Mouse (Mus musculus): ENCODE measurements around the gene Plcb4.

The Plcb4 gene

DNA sequence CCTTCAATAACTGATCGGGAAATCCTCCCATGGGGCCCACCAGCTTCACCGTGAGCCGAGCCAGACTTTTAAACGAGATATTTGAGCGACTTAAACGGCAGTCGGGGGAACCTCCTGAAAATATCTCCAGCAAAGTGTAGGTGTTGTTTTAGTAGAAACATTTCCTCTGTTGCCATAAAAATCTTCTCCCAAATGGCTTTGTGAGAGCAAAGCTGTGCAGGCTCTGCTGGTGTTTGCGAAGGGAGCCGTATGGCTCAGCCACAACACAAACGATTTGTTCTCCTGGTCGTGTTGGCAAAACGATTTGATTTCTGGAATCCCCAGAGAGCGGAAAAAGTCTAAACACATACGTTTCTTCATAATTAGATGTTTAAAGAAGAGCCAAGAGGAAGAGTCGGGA, 90.8 kb downstream of the Plcb4 start:
- intact Hi-C loops (cut with DNase I) = loop anchor here (10.0 kb wide), 1 partner anchor 315 kb away; no protein-coding TSS in a partner anchor

DNA sequence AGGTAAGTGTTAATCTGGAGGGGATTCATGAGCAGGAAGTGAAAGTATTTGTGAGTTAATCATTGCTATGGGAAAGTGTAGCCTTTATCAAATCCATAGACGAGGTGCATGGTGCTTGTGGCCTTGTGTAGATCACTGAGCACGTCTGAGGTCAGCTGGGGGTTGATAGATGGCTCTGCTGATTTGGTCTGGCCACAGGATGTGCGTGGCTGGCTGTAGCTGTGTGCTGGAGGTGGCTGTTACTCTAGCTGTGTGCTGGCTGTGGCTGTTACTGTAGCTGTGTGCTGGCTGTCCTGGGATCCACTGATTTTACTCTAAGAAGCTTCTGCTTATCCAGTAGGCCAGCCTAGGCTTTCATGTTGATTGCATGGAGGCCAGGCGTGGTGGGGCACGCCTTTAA, 91.9 kb downstream of the Plcb4 start:
- intact Hi-C loops (cut with DNase I) = no loop called here

DNA sequence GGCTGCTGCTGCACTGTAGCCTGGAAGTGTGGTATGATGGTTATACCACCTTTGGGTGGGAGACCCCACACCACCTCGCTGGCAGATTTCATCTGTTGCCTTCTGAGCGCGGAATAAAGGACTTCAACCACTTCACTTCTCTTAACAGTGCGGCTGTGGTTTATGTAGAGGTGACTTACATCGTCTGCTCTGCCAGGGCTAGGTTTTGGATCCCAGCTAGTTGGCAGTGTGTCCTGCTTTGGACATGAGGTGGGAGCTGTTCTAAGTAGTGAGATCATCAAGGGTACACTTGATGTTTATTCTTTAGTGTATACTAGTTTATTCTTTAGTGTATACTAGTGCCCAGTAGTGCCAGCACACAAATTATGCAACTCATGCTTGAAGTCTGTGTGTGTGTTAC, 97.0 kb downstream of the Plcb4 start:
- intact Hi-C loops (cut with DNase I) = no loop called here

DNA sequence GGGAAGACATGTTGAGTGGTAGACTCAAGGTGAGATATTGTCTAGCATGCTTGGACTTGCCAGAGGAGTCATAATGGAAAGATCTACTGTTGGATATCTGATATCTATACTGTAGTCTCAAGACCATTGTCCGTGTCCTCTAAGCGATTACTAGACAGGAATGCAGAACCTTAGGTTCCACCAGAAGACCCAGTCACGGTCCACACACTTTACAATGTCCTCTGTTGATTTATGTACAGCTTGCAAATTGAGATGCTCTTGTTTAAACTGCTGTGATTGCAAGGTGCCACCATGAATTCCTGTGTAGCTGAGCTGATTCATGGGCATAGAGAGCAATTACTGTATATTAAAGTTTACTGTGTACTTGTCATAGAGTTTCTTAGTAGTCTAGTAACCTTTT, 98.7 kb downstream of the Plcb4 start:
- intact Hi-C loops (cut with DNase I) = no loop called here

DNA sequence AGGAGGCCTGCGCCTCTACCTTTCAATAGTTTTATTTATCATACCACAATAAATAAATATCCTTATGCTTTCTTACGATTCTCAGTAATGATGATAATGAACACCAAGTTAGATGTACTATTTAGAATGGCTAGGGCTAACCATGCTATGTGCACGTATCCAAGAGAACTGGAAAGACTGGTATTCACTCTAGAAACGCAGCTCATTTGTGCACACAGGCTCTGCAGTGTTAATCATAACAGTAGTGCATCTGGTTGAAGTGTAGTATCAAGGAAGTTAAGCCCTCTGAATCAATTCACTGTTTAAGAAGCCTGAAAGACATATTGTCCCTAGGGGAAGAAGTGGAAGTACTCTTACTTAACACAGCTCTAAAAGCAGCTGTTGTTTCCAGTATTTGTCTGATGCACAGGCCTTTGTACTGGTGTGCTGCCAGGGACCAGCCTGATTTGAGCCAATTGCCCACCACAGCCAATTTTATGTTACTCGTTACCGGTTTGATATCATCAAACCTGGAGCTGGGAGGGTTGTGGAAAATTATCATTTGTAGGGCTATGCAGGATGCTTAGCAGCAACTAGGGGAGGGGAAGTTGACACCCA, 100.8 kb downstream of the Plcb4 start:
- intact Hi-C loops (cut with DNase I) = no loop called here

DNA sequence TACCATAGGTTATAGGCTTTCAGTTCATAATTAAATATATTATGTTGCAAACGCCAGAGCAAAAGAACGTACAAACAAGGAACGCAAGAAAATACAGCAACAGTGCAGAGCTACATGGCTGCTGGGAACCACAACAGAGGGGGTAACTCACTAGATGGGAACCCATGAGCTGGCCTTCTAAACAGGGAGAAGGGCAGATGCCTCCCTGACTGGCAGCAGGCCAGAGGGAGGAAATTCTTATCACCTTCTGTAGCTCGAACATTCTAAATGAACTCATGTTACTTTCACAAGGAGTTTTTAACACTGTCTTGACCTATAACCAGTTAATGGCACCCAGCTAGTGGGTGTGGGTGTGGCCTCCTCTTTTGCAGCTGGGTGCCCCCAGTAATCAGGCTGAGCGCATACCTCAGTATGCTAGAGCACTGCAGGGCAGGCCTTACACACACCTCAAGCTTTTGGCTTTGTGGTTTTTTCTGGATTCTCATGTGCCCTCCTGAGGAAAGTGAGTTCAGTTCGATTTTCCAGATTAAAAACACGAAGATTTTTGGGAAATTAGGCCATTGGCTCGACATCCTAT, 102.5 kb downstream of the Plcb4 start:
- intact Hi-C loops (cut with DNase I) = no loop called here

DNA sequence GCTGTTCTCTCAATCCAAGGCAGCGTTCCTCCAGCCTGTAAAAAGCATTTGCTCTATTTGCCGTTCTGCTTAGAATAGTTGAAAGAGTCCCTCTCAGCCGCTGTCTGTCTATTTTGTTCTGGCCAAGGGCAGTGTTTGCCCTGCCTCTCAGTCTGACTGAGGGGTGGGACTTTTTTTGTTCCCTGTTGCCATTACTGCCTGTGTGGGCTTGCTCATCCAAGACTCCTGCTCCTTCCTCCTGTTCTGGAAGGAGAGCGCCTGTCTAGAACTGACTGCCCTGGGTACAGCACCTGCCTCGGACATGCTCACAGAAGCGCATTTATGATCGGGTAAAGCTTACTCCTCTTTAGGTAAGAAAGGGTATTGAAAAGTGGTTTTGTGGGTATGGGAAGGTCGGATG, 105.9 kb downstream of the Plcb4 start:
- intact Hi-C loops (cut with DNase I) = no loop called here

DNA sequence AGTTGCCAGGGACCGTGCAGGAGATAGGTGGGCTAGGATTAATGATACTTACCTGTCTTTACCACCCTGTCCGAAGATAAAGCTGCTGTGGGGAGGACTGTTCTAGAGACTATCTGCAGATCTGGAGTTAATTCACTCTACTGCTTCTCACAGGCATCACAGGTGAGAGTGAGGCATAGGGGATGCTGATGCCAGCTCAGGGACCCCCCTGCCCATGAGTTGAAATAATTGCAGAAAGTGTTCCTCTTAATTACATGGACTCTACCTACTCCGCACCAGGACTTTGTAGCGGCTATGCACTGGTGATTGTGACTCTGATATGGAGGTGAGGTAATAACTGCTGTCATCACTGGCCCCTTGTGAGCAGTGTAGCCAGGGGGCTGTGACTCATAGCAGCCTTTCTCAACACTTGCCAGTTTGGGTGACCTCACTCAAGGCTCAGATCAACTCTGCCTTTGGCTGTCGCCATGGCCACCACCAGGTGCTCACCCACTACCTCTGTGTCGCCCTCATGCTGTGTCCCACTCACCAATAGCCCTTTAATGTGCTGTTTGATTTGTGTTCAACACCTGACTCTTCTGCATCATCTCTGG, 107.8 kb downstream of the Plcb4 start:
- intact Hi-C loops (cut with DNase I) = no loop called here

DNA sequence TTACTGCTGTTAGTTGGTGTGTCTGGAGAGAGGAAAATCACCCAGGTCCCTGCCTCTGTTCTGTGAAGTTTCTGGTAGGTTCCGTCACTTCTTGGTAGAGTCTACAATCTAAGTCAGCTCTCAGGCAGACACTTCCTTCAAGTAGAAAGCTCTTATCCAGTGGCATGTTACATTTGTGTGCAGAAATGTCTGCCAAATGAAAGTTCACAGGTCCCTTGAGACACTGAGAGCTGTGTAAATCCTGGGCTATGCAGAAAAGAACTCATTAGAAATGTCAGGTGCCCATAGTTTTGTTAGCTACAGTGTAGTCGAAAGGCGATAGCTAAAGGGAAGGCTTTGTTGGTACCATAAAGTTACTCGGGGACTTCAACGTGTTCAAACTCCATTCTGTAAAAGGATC, 108.7 kb downstream of the Plcb4 start:
- intact Hi-C loops (cut with DNase I) = no loop called here

DNA sequence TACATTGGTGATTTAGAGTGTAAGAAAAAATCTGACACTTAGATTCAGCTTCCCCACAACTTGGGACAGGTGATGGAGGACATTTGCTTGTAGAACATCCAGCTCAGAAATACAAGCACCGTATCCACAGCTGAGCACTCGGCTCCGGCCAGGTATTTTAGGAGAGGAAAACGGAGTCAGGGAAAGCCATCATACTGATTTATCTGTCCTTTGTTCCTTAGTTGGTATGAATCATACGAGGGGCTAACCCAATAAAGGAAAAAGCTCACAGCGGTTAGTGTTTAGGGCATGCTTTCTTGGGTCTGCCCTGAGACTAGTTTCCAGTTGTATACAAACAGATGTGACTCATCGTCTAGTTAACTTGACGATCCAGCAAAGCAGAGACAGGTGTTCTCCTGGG, 110.9 kb downstream of the Plcb4 start:
- intact Hi-C loops (cut with DNase I) = no loop called here

DNA sequence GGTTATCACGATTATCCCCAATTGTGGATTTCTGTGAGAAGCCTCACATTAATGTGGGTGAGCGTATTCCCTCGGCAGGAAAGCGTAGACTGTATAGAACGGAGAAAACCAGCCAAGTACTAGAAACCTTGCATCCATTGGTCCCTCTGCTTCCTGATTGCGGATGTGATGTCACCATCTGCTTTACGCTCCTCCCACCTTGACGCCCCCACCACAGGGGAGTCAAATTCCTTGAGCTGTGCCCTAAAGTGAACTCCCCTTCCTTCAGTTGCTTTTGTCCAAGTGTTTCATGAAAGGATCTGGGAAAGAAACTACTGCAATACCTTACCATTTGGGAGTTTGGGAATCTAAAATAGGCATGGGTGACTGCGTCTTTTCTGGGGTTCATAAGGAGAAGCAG, 111.4 kb downstream of the Plcb4 start:
- intact Hi-C loops (cut with DNase I) = no loop called here

DNA sequence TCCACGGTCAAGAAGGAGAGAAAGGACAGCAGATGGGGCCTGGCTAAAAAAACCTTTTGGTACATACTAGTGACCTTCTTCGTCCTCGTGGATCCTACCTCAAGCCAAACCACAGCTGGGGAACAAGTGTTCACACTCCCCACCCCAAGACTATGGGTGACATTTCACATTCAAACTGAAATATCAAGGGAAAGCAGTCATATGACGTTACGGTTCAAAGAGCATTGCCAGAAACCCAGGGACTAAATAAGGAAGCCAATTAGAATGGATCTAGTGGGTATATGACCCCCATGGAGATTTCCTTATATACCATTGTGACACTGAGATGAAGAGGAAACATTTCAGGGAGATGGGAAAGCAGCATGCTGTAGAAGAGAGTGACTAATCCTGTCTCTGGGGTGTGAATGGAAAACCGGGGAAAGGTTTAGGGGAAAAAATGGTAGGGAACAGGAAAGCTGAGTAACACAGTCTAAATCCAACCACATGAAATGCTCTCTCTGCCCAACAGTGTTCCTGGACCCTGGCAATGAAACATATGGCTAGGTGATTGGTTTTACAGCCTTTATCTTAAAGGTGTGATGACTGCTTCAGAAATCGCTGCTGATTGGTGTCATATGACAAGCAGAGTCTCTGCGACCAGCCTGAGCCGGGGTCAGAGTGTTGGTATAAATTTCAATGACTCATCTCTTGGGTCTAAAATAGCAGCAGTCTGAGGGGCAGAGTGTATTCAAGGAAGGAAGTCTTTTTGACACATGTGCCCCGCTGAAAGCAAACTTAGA, 114.6 kb downstream of the Plcb4 start:
- intact Hi-C loops (cut with DNase I) = no loop called here

DNA sequence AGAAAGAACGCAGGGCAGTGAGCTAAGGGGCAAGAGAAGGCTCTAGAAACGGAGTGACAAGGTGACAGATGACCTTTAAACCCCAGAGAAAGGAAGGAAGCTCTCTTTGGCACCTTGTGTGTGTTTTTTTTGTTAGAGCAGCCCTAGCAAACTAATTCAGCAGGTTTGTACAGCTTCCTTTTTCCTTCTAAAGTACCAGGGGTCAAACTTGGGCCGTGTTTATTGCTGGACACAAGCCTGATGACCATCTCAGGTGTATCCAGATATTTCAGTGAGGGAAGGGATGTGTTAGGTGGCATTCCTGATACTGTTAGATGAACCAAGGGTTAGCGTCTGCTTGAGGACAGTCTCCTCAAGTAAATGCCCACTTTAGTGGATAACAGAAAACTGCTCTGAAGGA, 116.2 kb downstream of the Plcb4 start:
- intact Hi-C loops (cut with DNase I) = no loop called here

DNA sequence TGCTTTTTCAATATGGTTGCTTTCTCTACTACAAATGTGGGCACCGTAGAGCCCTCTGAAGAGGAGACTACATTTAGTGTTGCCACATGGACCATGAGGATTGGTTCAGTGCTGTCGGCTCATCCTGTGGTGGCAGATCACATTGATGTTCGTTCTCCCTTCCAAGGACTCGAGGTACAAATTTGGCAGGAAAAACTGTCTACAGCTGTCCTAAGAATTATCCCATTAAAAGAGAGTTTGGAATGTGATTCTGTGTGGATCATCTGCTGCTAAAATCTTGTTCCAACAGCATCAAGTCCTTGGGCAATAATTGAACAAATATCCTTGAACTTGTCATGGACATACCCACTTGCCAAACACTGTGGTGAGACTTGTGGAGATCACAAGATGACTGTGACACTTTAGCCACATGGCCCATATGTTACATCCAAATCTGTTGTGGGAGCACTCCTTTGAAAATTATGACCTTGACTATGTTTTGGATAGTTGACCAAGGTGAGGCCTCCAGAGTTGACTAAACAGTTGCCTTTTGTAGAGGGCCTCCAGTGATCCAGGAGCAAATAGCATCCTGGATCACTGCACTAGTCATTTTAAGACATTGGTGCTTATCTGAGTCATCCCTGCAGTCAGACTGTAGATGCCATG, 117.4 kb downstream of the Plcb4 start:
- intact Hi-C loops (cut with DNase I) = no loop called here

DNA sequence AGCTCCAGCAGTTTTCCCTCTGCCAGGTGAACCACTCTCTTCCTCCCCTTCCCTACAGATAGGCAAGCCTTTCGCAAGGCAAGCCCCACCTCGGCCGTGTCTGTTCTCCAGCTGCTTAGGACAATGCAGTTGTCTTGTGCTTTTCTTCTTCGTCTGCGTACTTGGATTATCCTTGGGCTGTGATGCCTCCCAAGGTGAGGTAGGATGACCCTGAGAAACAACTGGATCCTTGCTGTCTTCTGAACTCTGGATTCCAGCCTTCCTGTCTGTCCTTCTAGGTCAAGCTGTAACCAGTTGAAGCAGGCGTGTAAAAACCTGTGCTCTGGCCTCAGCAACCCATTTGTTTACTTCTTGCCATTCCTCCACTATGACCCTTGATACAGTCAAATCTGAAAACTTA, 122.6 kb downstream of the Plcb4 start:
- intact Hi-C loops (cut with DNase I) = no loop called here

DNA sequence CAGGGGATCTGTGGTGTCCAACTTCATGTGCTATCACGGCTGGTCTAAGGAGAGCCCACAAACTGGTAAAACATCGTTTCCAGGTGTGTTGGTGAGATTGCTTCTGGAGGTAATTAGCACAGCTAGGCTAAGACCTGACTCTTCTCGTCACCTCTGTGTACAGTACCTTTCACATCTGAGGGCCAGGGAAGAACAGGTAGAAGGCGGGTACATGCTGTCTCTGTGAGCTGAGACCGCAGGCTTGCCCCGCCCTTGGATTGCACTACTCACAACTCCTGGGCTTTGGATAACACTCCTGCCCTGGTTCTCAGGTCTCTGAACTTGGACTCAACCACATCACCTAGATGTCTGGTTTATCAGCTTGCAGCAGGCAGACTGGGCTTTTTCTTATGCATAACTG, 128.6 kb downstream of the Plcb4 start:
- intact Hi-C loops (cut with DNase I) = no loop called here

DNA sequence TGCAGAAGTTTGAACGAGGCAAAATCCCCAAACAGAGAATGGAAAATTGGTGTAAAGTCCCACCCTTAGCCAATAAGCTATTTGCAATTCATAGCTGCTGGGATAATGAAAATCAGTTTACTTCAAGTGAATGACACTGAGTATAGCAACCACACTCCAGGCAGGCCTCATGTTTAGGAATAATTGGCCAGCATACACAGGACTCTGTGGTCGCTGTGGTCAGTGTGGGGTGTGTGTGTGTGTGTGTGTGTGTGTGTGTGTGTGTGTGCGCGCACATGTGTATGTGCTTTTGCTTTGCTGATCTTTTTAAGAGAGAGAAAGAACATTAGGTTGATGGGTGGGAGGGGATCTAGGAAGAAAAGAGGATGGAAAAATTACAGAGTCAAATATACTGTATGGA, 134.1 kb downstream of the Plcb4 start:
- intact Hi-C loops (cut with DNase I) = no loop called here

DNA sequence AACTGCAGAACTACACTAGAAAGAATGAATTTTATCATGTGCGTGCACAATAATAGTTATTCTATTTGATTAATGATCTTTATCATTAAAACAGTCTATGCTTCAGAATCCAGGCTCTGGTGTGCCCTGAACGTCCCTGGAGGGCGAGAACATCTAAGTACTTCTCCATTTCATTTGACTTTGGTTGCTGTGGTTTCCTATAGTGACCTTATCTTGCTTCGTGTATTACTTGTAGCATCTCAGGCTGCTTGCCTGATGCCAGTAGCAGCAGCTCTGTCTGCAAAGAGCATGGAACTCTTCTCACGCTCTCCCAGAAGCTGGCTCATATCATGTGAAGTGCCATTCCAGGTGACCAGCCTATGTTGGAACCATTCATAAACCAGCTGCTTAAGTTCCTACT, 137.9 kb downstream of the Plcb4 start:
- intact Hi-C loops (cut with DNase I) = no loop called here

DNA sequence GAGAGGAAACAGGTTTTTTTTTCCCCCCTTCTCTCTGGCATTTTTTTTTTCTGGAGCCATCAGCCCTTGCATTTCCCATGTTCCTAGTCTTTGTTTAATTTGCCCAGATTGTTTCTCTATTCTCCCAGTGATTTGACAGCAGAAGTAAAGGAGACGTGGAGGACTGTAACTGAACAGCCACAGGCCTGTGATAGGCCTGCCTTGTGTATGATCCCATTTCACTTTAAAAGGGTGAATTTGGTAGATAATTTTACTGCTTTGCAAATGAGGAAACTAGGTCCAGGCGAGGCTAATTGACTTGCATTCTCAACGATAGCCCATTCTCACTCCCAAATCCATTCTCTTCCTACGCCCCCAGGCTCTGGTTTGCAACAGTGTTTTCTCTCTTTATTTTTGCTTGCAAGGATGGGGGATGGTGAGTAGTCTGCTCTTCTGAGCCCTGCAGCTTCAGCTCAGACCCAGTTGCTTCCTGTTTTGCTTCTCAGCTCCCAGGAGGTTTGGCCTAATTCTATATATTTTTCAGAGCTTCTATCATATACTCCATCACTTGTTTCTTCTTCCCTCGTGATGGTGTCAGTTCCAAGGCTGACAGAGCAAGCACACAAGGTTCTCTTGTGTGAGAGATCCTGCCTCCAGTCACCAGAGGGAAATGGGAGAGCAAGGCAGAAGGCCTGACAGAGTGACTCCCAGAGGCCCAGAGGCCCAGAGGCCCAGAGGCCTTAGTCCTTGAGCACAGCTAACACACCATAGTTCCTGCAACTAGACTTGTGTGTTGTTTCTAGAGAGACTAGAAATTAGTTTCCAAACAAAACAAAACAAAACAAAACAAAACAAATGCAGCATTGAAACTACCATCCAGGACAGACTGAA, 139.1 kb downstream of the Plcb4 start:
- intact Hi-C loops (cut with DNase I) = no loop called here

DNA sequence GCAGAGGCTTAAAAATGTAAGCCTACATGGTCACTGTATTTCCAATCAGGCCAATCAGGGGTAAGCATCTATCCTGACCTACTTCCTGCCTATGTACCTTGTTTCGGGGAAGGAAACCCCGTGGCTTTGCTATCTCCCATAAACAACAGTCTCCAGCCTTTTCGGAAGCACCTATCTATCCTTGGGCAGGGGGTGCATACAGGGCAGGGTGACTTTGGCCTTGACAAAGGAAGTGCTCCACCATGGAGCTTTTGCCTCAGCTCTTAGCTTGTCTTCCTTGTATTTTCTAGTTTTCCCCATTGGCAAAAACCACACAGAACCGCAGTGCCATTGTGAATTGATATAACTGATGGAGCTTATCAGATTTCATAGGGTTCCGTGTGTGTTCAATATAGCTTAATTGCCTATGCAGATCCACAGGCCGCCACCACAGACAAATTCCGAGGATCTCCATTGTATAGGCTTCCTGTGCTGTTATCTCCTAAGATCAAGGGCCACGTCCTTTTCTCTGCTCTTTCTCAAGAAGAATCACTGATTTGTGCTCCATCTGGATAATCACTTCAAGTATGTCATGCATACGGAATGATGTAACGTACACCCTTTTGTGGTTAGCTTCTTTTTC, 140.4 kb downstream of the Plcb4 start:
- intact Hi-C loops (cut with DNase I) = no loop called here

DNA sequence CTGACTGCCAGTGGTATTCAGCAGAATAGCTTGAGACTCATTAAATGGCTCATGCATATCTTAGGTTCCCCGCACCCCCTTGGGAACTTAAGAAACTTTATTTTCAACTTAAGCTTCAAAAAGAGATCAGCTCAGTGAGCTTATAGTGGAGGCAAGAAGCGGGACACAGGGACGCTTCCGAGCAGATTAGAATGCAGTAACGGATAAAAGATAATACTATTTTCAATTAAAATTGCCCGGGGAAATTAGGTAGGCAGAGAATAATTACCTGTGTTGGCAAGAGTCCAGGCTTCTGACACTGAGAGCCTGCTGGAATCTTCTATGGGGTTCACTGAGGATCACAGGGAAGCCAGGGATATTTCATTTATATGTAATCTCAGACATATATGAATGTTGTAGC, 141.6 kb downstream of the Plcb4 start:
- intact Hi-C loops (cut with DNase I) = no loop called here

Data from adrenal gland (tissue).